21 mouse cellular contexts compared by ENCODE assay signal in the genomic region with DNA sequence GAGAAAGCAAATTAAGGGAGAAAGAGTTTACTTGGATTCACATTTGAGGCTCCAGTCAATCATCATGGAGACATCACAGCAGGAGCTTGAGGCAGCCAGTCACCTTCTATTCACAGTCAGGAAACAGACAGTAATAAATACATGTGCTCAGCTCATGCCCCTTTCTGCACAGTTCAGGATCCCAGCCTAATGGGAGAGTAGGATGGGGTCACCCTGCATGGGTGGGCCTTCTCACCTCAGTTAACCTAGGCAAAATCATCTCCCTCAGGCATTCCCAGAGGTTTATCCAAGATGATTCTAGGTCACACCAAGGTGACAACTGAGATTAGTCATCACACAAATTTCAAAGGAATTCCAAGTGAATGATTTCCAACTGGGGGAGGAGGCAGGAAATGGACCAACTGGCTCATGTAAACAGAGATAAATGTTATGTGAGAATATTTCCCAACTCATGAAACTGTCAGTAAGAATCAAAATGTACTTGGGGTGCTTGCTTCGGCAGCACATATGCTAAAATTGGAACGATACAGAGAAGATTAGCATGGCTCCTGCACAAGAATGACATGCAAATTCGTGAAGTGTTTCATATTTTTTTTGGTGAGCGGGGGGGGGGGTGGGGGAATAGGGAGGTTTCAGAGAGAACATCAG.
DNase-seq lines count a peak whose midpoint lies in the region; ATAC-seq lines count a peak whose summit lies in the region.
"Had no signal": no experiment of that assay in that cellular context is flagged by ENCODE, and none has a peak within 500 bp of the region (broad histone marks: within the 10 kb centered on the region; RNA-seq: fewer than 3 reads in every experiment).

No protein-coding gene starts in this region.

- ATAC-seq in kidney, embryonic 16.5 days (ENCODE audit: low FRiP score, low TSS enrichment), result peak; percentile 39; the same call in 1 of the 2 replicates
- no peak for ATAC-seq in kidney, embryonic 14.5 days (ENCODE audit: low FRiP score, low TSS enrichment)
- ATAC-seq in midbrain, embryonic 13.5 days, result no peak
- ATAC-seq: CD4-positive, CD25-positive, alpha-beta regulatory T cell, adult 4 months; forebrain, embryonic 16.5 days; inflammation-experienced regulatory T-cells, adult 6 months had no signal

- no peaks in the 10 kb centered on the region for H3K4me1 ChIP-seq in kidney, embryonic 16.5 days (ENCODE audit: insufficient read depth, low read length)
- no peaks in the 10 kb centered on the region for H3K4me1 ChIP-seq in kidney, embryonic 14.5 days (ENCODE audit: control insufficient read depth, insufficient read depth, low read length)
- H3K4me1 ChIP-seq in midbrain, embryonic 13.5 days (replicated peaks), result no peaks in the 10 kb centered on the region
- H3K4me1 ChIP-seq: hindbrain, embryonic 13.5 days; midbrain, embryonic 10.5 days; neural tube, embryonic 12.5 days had no signal

- WGBS in kidney, embryonic 16.5 days, result 56% methylated on average over 4 of the region's 4 CpGs
- WGBS in kidney, embryonic 14.5 days, result 63% methylated on average over 4 of the region's 4 CpGs
- 89% methylated on average over 4 of the region's 4 CpGs for WGBS in midbrain, embryonic 13.5 days

- no peaks in the 10 kb centered on the region for H3K9me3 ChIP-seq in kidney, embryonic 16.5 days (ENCODE audit: low read length)
- H3K9me3 ChIP-seq in kidney, embryonic 14.5 days (ENCODE audit: control insufficient read depth, low read length), result no peaks in the 10 kb centered on the region
- H3K9me3 ChIP-seq in midbrain, embryonic 13.5 days, result 0 out of 2 replicates have a peak, but pooled peaks cover 3% of the 10 kb centered on the region
- H3K9me3 ChIP-seq: hindbrain, embryonic 13.5 days; midbrain, embryonic 10.5 days; neural tube, embryonic 12.5 days had no signal

- H3K27me3 ChIP-seq in kidney, embryonic 16.5 days (ENCODE audit: insufficient read depth, low read length), result no peaks in the 10 kb centered on the region
- H3K27me3 ChIP-seq in kidney, embryonic 14.5 days (ENCODE audit: control insufficient read depth, insufficient read depth, low read length), result no peaks in the 10 kb centered on the region
- H3K27me3 ChIP-seq in midbrain, embryonic 13.5 days, result no peaks in the 10 kb centered on the region
- H3K27me3 ChIP-seq: hindbrain, embryonic 13.5 days; neural tube, embryonic 12.5 days had no signal

- no peak overlapping the region for H3K27ac ChIP-seq in kidney, embryonic 16.5 days (ENCODE audit: low read length)
- H3K27ac ChIP-seq in kidney, embryonic 14.5 days (ENCODE audit: low read depth, low read length), result no peak overlapping the region
- H3K27ac ChIP-seq in midbrain, embryonic 13.5 days, result no peak overlapping the region
- H3K27ac ChIP-seq: hindbrain, embryonic 13.5 days; macrophage; midbrain, embryonic 10.5 days; neural tube, embryonic 12.5 days had no signal

- H3K36me3 ChIP-seq in kidney, embryonic 16.5 days (ENCODE audit: insufficient read depth, low read length), result no peaks in the 10 kb centered on the region
- H3K36me3 ChIP-seq in kidney, embryonic 14.5 days (ENCODE audit: control insufficient read depth, insufficient read depth, low read length), result no peaks in the 10 kb centered on the region
- no peaks in the 10 kb centered on the region for H3K36me3 ChIP-seq in midbrain, embryonic 13.5 days
- H3K36me3 ChIP-seq: hindbrain, embryonic 13.5 days; midbrain, embryonic 10.5 days; neural tube, embryonic 12.5 days had no signal

- peak; percentile 5 for DNase-seq in adrenal gland, adult 8-10 months
- DNase-seq in adrenal gland, adult 18-20 months (ENCODE audit: low spot score in 2 of 2), result no peak
- DNase-seq in kidney, postnatal 14 days, result peak; percentile 19
- peak; percentile 21 for DNase-seq in lung, postnatal 25 days (ENCODE audit: low spot score)
- DNase-seq in ovary, adult 18-20 months (ENCODE audit: low spot score), result no peak
- DNase-seq: cerebellum, postnatal 14 days; gastrocnemius, postnatal 36 days; heart, postnatal 14 days; spleen, adult 18-20 months; thymus, postnatal 25 days had no signal

- no peak overlapping the region for H3K4me2 ChIP-seq in kidney, embryonic 16.5 days (replicated peaks; ENCODE audit: low read depth, low read length)
- no peak overlapping the region for H3K4me2 ChIP-seq in kidney, embryonic 14.5 days (replicated peaks; ENCODE audit: low read depth, low read length)
- no peak overlapping the region for H3K4me2 ChIP-seq in midbrain, embryonic 13.5 days (replicated peaks)
- H3K4me2 ChIP-seq: hindbrain, embryonic 13.5 days; liver, embryonic 11.5 days; neural tube, embryonic 12.5 days had no signal

- H3K9ac ChIP-seq in kidney, embryonic 16.5 days (replicated peaks; ENCODE audit: low read length), result no peak overlapping the region
- no peak overlapping the region for H3K9ac ChIP-seq in kidney, embryonic 14.5 days (ENCODE audit: low read depth, low read length)
- no peak overlapping the region for H3K9ac ChIP-seq in midbrain, embryonic 13.5 days (replicated peaks)
- H3K9ac ChIP-seq: hindbrain, embryonic 13.5 days; neural tube, embryonic 12.5 days had no signal

- no peak overlapping the region for H3K4me3 ChIP-seq in kidney, embryonic 16.5 days (ENCODE audit: low read length)
- H3K4me3 ChIP-seq in kidney, embryonic 14.5 days (ENCODE audit: low read length), result no peak overlapping the region
- H3K4me3 ChIP-seq in midbrain, embryonic 13.5 days (replicated peaks), result no peak overlapping the region
- H3K4me3 ChIP-seq: hindbrain, embryonic 13.5 days; midbrain, embryonic 10.5 days; neural tube, embryonic 12.5 days had no signal

Comparison
In these comparisons a context has a peak if more than half of its experiments do, and no peak if none do; other contexts are left out.
1. DNase-seq: peak in adrenal gland, adult 8-10 months (single experiment), kidney, postnatal 14 days (single experiment) and lung, postnatal 25 days (single experiment); none in adrenal gland, adult 18-20 months (0 of 2) and ovary, adult 18-20 months (single experiment).